Comparison of ENCODE assay signal across 17 mouse cellular contexts in genomic region chr5:135371195-135371594, GRCm38 (mm10). TPM values are rescaled to one million over a fixed set of nuclear protein-coding genes. Genes with fewer than 3 reads are reported as not detected.
A peak's percentile ranks its signal among the peaks of the same experiment; 100 is the strongest.
DNase-seq lines count a peak whose midpoint lies in the region; ATAC-seq and TF ChIP-seq lines count a peak whose summit lies in the region.
"Had no signal": no experiment of that assay in that cellular context is flagged by ENCODE, and none has a peak within 500 bp of the region (broad histone marks: within the 10 kb centered on the region; RNA-seq: fewer than 3 reads in every experiment).

No protein-coding gene starts in this region.

- intact Hi-C loops in left cerebral cortex, postnatal 25 days (cut with DNase I) = no loop called here
- intact Hi-C loops in left cerebral cortex, postnatal 4 days (cut with DNase I) = loop anchor here (10.0 kb wide), 1 partner anchor 146 kb away; no protein-coding TSS in a partner anchor

- peak overlapping the region; percentile 88; the same call in 1 of the 2 replicates for H3K4me2 ChIP-seq in forebrain, embryonic 13.5 days
- H3K4me2 ChIP-seq in forebrain, embryonic 11.5 days (ENCODE audit: low read depth, low read length, severe bottlenecking) = no peak overlapping the region
- H3K4me2 ChIP-seq in kidney, embryonic 15.5 days = 0 out of 2 replicates have a peak overlapping the region, but pooled peaks have one; percentile 86
- H3K4me2 ChIP-seq in limb, embryonic 12.5 days = peak overlapping the region; percentile 86; the same call in 1 of the 2 replicates

- no peak for ATAC-seq in forebrain, embryonic 13.5 days
- no peak for ATAC-seq in forebrain, embryonic 11.5 days (replicated peaks; ENCODE audit: low FRiP score)
- no peak for ATAC-seq in kidney, embryonic 15.5 days (replicated peaks; ENCODE audit: low FRiP score)
- ATAC-seq in G1E (ENCODE audit: extremely low read depth, insufficient number of reproducible peaks, low FRiP score, poor library complexity, severe bottlenecking) = no peak
- no peak for ATAC-seq in limb, embryonic 12.5 days (ENCODE audit: insufficient number of reproducible peaks, insufficient read depth, low FRiP score, low TSS enrichment, low read depth)

- no peaks in the 10 kb centered on the region for H3K27me3 ChIP-seq in forebrain, embryonic 13.5 days
- no peaks in the 10 kb centered on the region for H3K27me3 ChIP-seq in forebrain, embryonic 11.5 days (ENCODE audit: control insufficient read depth, insufficient read depth, low read length)
- no peaks in the 10 kb centered on the region for H3K27me3 ChIP-seq in kidney, embryonic 15.5 days
- peaks cover 3% of the 10 kb centered on the region for H3K27me3 ChIP-seq in G1E (ENCODE audit: insufficient read depth, low read length)
- 0 out of 2 replicates have a peak, but pooled peaks cover 2% of the 10 kb centered on the region for H3K27me3 ChIP-seq in limb, embryonic 12.5 days

- H3K9me3 ChIP-seq in forebrain, embryonic 13.5 days (replicated peaks) = no peaks in the 10 kb centered on the region
- no peaks in the 10 kb centered on the region; the same call in 1 of the 2 replicates for H3K9me3 ChIP-seq in forebrain, embryonic 11.5 days (ENCODE audit: control insufficient read depth, low read length)
- H3K9me3 ChIP-seq in kidney, embryonic 15.5 days (replicated peaks) = no peaks in the 10 kb centered on the region
- H3K9me3 ChIP-seq in G1E (replicated peaks) = no peaks in the 10 kb centered on the region
- no peaks in the 10 kb centered on the region for H3K9me3 ChIP-seq in limb, embryonic 12.5 days

- DNase-seq in forebrain, embryonic 11.5 days (ENCODE audit: low spot score) = no peak
- DNase-seq in kidney, postnatal 25 days = no peak
- DNase-seq in G1E (ENCODE audit: low spot score) = no peak
- no peak for DNase-seq in left cerebral cortex, postnatal 25 days (ENCODE audit: low spot score in 2 of 2)
- DNase-seq in left cerebral cortex, postnatal 4 days = no peak
- DNase-seq: cerebellum, adult 18-20 months; kidney, adult 8-10 months; right cerebral cortex, adult 18-20 months had no signal

- no peak overlapping the region for H3K27ac ChIP-seq in forebrain, embryonic 13.5 days
- H3K27ac ChIP-seq in forebrain, embryonic 11.5 days (ENCODE audit: low read depth, low read length) = no peak overlapping the region
- H3K27ac ChIP-seq in kidney, embryonic 15.5 days = no peak overlapping the region
- H3K27ac ChIP-seq in limb, embryonic 12.5 days = no peak overlapping the region

- H3K9ac ChIP-seq in forebrain, embryonic 13.5 days = no peak overlapping the region
- H3K9ac ChIP-seq in forebrain, embryonic 11.5 days (ENCODE audit: low read length) = no peak overlapping the region
- H3K9ac ChIP-seq in kidney, embryonic 15.5 days = peak overlapping the region; percentile 90; the same call in 1 of the 2 replicates
- H3K9ac ChIP-seq in limb, embryonic 12.5 days (replicated peaks) = 0 out of 2 replicates have a peak overlapping the region, but pooled peaks have one; percentile 90

- WGBS in forebrain, embryonic 13.5 days = 96% methylated on average over 13 of the region's 13 CpGs
- 92% methylated on average over 13 of the region's 13 CpGs for WGBS in forebrain, embryonic 11.5 days
- WGBS in kidney, embryonic 15.5 days = 92% methylated on average over 13 of the region's 13 CpGs
- 91% methylated on average over 13 of the region's 13 CpGs for WGBS in limb, embryonic 12.5 days

- H3K4me1 ChIP-seq in forebrain, embryonic 13.5 days = peaks cover 25% of the 10 kb centered on the region
- no peaks in the 10 kb centered on the region for H3K4me1 ChIP-seq in forebrain, embryonic 11.5 days (replicated peaks; ENCODE audit: control insufficient read depth, insufficient read depth, low read length)
- peaks cover 18% of the 10 kb centered on the region for H3K4me1 ChIP-seq in kidney, embryonic 15.5 days
- peaks cover 32% of the 10 kb centered on the region for H3K4me1 ChIP-seq in G1E (ENCODE audit: insufficient read depth, low read depth, low read length)
- H3K4me1 ChIP-seq in limb, embryonic 12.5 days (replicated peaks) = peaks cover 12% of the 10 kb centered on the region

- peaks cover 48% of the 10 kb centered on the region for H3K36me3 ChIP-seq in forebrain, embryonic 13.5 days (ENCODE audit: poor library complexity, severe bottlenecking)
- peaks cover 17% of the 10 kb centered on the region; the same call in 1 of the 2 replicates for H3K36me3 ChIP-seq in forebrain, embryonic 11.5 days (ENCODE audit: control insufficient read depth, insufficient read depth, low read length)
- H3K36me3 ChIP-seq in kidney, embryonic 15.5 days = peaks cover 48% of the 10 kb centered on the region
- H3K36me3 ChIP-seq in G1E (replicated peaks) = peaks cover 61% of the 10 kb centered on the region
- peaks cover 49% of the 10 kb centered on the region for H3K36me3 ChIP-seq in limb, embryonic 12.5 days

- H3K4me3 ChIP-seq in forebrain, embryonic 13.5 days = no peak overlapping the region
- no peak overlapping the region for H3K4me3 ChIP-seq in forebrain, embryonic 11.5 days (ENCODE audit: low read depth, low read length)
- H3K4me3 ChIP-seq in kidney, embryonic 15.5 days (replicated peaks) = peak overlapping the region; percentile 98; the same call in 1 of the 2 replicates
- H3K4me3 ChIP-seq in G1E (ENCODE audit: low read depth, low read length) = peak overlapping the region; percentile 52; the same call in 1 of the 2 replicates
- H3K4me3 ChIP-seq in limb, embryonic 12.5 days (replicated peaks) = 0 out of 2 replicates have a peak overlapping the region, but pooled peaks have one; percentile 92

- TF ChIP-seq CTCF in G1E (IDR thresholded peaks at IDR 0.05; ENCODE audit: low read depth, low read length) = no peak

RNA-seq across cellular contexts. Expression of gene Nsun5, which starts 1.4 kb away (rescaled TPM):
- 36.8 and 40.4 TPM in 2 replicates for polyA plus RNA-seq in forebrain, embryonic 13.5 days (2015; fragmentation: Nextera tagmentation; extraction: Ambion mirVana)
- 33.0 and 36.2 TPM in 2 replicates for polyA plus RNA-seq in forebrain, embryonic 11.5 days (2014; fragmentation: Nextera tagmentation; extraction: Ambion mirVana)
- polyA plus RNA-seq in kidney, embryonic 15.5 days (2015; fragmentation: Nextera tagmentation; extraction: Ambion mirVana) = 35.0 and 39.5 TPM in 2 replicates
- total RNA-seq in G1E (2014; fragmentation: Nextera tagmentation) (21.1 and 26.2 TPM in 2 replicates), G1E (2017) (26.7 and 27.6 TPM in 2 replicates)
- polyA plus RNA-seq in G1E (2012) = 20.4 and 21.0 TPM in 2 replicates
- polyA plus RNA-seq in limb, embryonic 12.5 days (2016; fragmentation: Nextera tagmentation; extraction: Ambion mirVana) = 40.0 and 40.1 TPM in 2 replicates
- total RNA-seq in left cerebral cortex, postnatal 25 days (2021) = 10 to 100 TPM; 15.7 to 18.8 TPM
- 10 to 100 TPM; 31.2 to 34.1 TPM for total RNA-seq in left cerebral cortex, postnatal 4 days (2021)

RNA-seq across cellular contexts. Expression of gene Trim50, which starts 18.1 kb away (rescaled TPM):
- polyA plus RNA-seq in forebrain, embryonic 13.5 days (2015; fragmentation: Nextera tagmentation; extraction: Ambion mirVana) = not detected in 2 replicates
- polyA plus RNA-seq in forebrain, embryonic 11.5 days (2014; fragmentation: Nextera tagmentation; extraction: Ambion mirVana) = not detected in 2 replicates
- polyA plus RNA-seq in kidney, embryonic 15.5 days (2015; fragmentation: Nextera tagmentation; extraction: Ambion mirVana) = not detected in 2 replicates
- total RNA-seq in G1E (2014; fragmentation: Nextera tagmentation) = not detected in 2 replicates
- total RNA-seq in G1E (2017) = 0.16 TPM in 1 of 2 replicates, not detected in the other
- not detected in 2 replicates for polyA plus RNA-seq in G1E (2012)
- not detected in 2 replicates for polyA plus RNA-seq in limb, embryonic 12.5 days (2016; fragmentation: Nextera tagmentation; extraction: Ambion mirVana)
- not detected for total RNA-seq in left cerebral cortex, postnatal 25 days (2021)
- total RNA-seq in left cerebral cortex, postnatal 4 days (2021) = not detected
- total RNA-seq: layer of hippocampus, adult 8-10 months had no signal
- polyA plus RNA-seq: cortical plate, adult 2 months; hindbrain, embryonic 11.5 days; lung, embryonic 16.5 days; urinary bladder, adult 2 months had no signal

RNA-seq across cellular contexts. Expression of gene Fkbp6, which starts 21.4 kb away (rescaled TPM):
- not detected in 2 replicates for polyA plus RNA-seq in forebrain, embryonic 13.5 days (2015; fragmentation: Nextera tagmentation; extraction: Ambion mirVana)
- polyA plus RNA-seq in forebrain, embryonic 11.5 days (2014; fragmentation: Nextera tagmentation; extraction: Ambion mirVana) = 0.15 TPM in 1 of 2 replicates, not detected in the other
- polyA plus RNA-seq in kidney, embryonic 15.5 days (2015; fragmentation: Nextera tagmentation; extraction: Ambion mirVana) = not detected in 2 replicates
- total RNA-seq in G1E (2014; fragmentation: Nextera tagmentation) = not detected in 2 replicates
- not detected in 2 replicates for total RNA-seq in G1E (2017)
- polyA plus RNA-seq in G1E (2012) = not detected in 2 replicates
- 0.16 TPM in 1 of 2 replicates, not detected in the other for polyA plus RNA-seq in limb, embryonic 12.5 days (2016; fragmentation: Nextera tagmentation; extraction: Ambion mirVana)
- total RNA-seq in left cerebral cortex, postnatal 25 days (2021) = under 1 TPM in 1 of 2 experiments, not detected in 1; 0.50 TPM
- under 1 TPM; 0.42 to 0.64 TPM for total RNA-seq in left cerebral cortex, postnatal 4 days (2021)
- polyA plus RNA-seq: lung, embryonic 16.5 days; spleen, adult 2 months; urinary bladder, adult 2 months had no signal

RNA-seq across cellular contexts. Expression of gene Pom121, which starts 23.2 kb away (rescaled TPM):
- 15.3 and 16.9 TPM in 2 replicates for polyA plus RNA-seq in forebrain, embryonic 13.5 days (2015; fragmentation: Nextera tagmentation; extraction: Ambion mirVana)
- polyA plus RNA-seq in forebrain, embryonic 11.5 days (2014; fragmentation: Nextera tagmentation; extraction: Ambion mirVana) = 27.2 and 30.2 TPM in 2 replicates
- 14.0 and 14.7 TPM in 2 replicates for polyA plus RNA-seq in kidney, embryonic 15.5 days (2015; fragmentation: Nextera tagmentation; extraction: Ambion mirVana)
- total RNA-seq in G1E (2014; fragmentation: Nextera tagmentation) (105 and 123 TPM in 2 replicates), G1E (2017) (4.9 and 5.0 TPM in 2 replicates)
- 162 and 185 TPM in 2 replicates for polyA plus RNA-seq in G1E (2012)
- 19.1 and 22.1 TPM in 2 replicates for polyA plus RNA-seq in limb, embryonic 12.5 days (2016; fragmentation: Nextera tagmentation; extraction: Ambion mirVana)
- total RNA-seq in left cerebral cortex, postnatal 25 days (2021) = 10 to 100 TPM; 51.6 to 51.7 TPM
- 10 to 100 TPM; 44.9 to 45.4 TPM for total RNA-seq in left cerebral cortex, postnatal 4 days (2021)

Comparison
In these comparisons a context has a peak if more than half of its experiments do, and no peak if none do; other contexts are left out.
1. H3K4me3 ChIP-seq: peak in kidney, embryonic 15.5 days (single experiment), G1E (single experiment) and limb, embryonic 12.5 days (single experiment); none in forebrain, embryonic 13.5 days (single experiment) and forebrain, embryonic 11.5 days (single experiment).
2. H3K9ac ChIP-seq: peak in kidney, embryonic 15.5 days (single experiment) and limb, embryonic 12.5 days (single experiment); none in forebrain, embryonic 13.5 days (single experiment) and forebrain, embryonic 11.5 days (single experiment).